Mouse (Mus musculus) urinary bladder, adult 18-20 months (tissue): ENCODE measurements around the gene Mnt.
"Not testable (repeated sequence)": the region's sequence is repeated elsewhere in the genome, so short reads cannot be mapped to it uniquely, and the experiment has no call there.

Experiments used
- DNase-seq, 2 experiments: peaks; one replicate each; pipeline ENCODE4 v3.0.0; 2022; ENCODE audit warnings: low spot score in 2 of 2, mixed read lengths in 2 of 2

Mnt gene

DNA sequence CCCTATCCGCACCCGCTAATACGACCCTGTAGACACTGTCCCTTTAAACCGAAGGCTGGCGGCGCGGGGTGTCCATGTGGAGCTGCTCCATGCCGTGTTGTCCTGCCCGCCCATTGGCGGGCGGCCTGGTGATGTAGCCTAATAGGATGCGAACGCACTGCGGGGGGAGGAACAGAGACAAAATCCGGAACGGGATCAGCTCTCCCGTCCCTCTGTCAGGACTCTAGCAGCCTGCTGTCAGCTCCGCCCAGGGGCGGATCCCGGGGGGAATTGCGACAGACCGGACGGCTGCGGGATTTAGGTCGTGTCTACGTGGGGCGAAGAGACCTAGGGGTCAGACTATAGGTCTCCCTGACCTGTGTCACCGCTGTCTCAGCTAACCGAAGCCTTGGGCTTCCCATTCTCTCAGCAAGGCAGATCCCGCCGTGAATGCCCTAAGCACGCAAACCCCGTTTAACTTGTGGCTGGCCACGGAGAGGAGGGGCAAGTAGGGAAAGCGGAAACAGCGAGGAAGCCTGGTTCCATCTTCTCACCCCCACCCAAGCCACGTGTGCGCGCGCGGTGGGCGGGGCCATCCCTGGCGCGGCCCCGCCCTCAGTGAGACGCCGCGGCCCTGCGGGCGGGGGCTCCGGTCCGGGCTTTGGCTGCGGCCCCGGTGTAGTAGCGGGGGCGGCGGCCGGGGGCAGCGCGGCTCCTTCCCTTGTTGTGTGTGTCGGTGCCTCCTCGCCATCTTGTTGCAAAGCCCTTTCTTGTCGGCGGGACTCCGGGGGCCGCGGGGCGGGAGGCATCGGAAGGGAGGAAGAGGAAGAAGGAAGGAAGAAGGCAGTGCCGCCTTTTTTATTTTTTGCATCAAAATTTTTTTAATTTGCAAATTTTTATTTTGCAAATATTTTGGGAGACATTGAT, at the start of gene Mnt:
Gene Mnt (plus strand): TSS at position 665 of the 906 bp plus-strand sequence.
- DNase-seq, result peak; percentile 98 to 99

DNA sequence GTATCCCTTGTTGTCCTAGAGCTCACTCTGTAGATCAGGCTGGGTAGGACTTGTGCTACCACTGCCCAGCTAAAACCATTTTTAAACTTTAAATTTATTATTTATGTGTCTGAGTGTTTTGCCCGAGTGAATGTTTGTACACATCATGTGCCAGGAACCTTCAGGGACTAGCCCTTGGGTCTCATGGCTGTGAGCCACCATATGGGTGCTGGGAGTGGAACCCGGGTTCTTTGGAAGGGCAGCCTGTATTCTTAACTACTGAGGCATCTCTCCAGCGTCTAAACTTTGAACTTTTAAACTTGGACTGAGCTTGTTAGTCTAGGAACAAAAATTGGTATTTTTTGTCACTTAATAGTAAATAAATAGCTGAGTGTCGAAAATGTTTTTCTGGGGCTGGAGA, 37.8 kb upstream of the Mnt start:
- DNase-seq, result no peak

DNA sequence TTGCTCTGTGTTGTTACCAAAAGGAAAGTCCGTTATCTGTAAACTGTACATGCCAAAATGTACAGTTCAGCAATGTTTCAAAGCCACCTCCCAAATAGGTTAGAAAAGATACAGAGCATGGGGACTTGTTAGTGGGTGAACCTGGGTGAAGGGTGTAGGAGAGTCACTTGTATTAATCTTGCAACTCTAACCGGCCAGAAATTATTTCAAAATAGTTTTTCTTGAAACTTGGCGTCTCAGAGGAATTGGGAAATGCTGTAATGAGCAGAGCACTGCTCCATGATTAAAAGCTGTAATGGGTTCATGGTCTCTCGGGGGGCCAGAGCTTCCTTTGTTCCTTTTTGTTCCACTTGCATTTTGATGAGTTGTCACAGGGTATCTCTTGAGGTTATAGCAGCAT, 30.1 kb upstream of the Mnt start:
- no peak for DNase-seq

DNA sequence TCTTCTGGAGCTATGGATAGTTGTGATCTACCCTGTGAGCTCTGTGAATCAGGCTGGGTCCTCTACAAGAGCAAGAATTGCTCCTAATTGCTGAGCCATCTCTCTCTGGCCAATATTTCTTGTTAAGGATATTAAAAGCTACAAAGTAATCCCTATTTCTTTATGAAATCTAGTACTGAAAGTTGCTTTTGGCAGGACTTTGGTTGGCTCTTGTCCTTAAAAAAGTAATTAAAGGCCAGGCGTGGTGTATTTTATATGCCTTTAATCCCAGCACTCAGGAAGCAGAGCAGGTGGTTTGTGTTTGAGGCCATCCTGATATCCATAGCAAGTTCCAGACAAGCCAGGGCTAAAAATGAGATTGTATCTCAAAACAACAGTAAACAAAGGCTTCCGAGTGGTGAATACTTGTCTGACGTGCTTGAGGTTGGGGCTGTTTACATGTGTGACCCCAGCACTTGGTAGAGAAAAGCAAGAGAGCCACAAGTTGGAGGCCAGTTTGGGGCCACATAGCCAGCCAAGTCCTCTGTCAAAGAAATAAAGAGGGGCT, 26.6 kb upstream of the Mnt start:
- DNase-seq, result no peak

DNA sequence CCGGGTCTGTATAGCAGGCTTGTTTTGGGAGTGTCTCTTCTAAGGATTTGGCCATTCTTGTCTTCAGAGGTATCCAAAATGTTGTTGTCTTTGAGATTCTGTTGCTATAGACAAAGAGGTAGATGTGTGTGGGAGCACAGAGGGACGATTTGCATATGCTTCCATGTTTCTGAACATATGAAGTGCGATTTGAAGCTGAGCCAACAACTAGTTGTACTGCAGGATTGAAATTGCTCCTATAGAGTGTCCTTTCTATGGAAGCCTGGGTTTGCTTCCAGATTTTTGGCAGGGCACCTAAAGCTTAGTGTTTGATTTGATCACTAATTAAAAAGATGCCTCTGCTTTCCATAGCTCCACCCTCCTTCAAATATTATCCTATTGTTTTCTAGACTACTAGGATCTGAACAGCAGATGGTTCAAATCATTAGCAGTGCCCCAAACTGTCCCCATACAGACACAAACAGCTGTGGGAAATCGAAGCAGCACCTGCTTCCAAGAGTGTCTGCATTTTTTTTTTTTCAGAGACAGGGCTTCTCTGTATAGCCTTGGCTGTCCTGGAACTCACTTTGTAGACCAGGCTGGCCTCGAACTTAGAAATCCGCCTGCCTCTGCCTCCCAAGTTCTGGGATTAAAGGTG, 23.4 kb upstream of the Mnt start:
- DNase-seq, result no peak

DNA sequence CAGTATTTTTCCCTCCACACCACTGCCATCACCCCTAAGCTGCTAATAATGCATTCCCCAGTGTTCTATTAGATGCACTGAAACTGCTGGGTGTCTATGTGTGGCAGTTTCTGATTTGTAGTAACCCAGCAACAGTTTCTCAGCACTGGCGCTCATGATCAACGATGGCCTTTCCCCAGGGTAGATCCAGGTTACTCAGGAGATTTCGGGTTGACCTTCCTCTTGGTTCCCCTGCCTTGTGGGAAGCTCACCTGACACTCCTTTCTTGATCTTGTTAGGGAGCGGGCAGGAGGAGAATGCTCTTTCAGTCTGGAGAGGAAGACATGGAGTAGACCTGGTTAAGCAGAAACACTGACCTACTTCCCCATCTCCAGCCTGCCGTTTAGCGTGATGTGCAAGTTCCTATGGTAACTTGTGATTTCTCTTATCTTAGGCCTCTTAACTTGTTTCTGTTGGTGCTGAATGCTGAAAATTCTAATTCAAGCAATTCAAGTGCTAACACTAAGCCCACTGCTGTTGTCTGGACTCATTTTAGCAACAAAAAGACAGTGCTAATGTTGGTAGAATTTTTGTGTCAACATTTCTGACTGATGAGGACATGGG, 22.4 kb upstream of the Mnt start:
- DNase-seq, result no peak

DNA sequence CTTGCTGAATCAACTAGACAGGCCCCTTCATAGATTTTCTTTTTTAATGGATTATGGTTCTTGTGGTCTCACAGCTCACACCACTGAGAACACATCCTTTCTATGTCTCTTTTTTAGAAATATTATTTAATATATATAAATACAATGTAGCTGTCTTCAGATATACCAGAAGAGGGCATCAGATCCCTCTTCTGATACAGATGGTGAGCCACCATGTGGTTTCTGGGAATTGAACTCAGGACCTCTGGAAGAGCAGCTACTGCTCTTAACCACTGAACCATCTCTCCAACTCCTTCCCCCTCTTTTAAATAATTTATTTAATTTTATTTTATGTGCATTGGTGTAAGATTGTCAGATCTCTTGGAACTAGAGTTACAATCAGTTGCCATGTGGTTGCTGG, 20.6 kb upstream of the Mnt start:
- DNase-seq, result no peak

DNA sequence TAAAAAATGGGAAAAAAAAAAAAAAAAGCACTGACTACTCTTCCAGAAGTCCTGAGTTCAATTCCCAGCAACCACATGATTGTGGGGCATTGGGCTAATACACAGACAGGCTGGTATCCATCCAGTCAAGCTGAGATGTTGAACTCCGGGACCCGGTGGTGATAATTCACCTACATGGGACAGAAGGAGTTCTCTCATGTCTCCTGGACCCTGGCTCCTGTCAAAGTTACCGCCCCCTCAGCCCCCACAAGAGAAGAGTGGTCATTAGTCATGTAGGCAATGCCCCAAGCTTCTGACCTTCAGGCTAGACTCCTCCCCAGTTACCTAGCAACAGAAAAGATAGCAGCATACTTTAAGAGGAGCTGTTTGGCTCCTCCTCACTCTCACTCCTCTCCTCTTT, 19.7 kb upstream of the Mnt start:
- DNase-seq, result not testable (repeated sequence)

DNA sequence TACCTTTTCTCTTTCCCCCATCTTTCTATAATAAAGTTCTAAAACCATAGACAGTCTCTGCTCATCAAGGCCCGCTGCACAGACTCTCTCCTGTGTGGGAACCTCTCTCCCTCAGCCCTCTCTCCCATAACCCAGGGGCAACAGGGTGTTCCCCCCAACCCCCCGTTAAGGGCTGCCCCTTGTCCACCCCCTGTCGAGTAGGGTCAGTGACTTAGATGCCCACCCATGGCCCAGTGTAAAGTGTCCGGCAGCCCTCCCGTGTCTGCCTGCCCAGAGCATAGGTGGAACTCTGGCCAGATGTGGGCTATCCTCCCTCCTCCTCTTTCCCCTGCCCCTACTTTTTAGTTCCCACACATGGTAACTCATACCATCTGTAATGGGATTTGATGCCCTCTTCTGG, 19.2 kb upstream of the Mnt start:
- no peak for DNase-seq

DNA sequence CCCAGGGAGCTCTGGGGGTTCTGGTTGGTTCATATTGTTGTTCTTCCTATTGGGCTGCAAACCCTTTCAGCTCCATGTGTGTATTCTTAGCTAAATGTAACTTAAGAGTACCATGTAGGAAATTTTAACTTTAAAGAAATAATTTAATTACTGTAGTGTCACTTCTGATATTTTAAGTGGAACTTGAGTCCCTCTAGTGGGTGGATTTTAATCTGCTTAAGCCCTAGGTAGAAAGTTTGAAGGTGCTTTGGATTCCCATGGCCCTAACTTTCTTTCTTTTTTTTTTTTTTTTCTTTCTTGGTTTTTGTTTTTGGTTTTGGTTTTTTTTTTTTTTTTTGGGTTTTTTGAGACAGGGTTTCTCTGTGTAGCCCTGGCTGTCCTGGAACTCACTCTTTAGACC, 14.9 kb upstream of the Mnt start:
- DNase-seq, result no peak

DNA sequence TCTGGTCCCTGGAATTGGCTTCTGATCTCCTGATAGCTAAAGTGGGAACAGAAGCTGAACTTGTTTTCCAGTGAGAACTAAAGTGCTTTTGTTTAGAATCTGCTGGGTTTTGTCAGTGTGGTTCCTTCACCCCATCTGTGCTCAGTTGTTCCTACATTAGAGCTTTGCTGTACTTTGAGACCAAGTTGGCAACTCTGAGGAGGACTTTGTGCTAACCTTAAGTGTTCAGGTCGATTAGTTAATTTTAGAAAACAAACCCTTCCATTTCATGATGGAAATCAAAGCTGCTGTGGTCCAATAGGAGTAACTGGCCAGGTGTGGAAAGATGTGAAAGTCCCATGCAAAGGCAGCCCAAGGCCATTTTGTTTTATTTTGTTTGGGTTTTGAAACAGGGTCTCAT, 9.8 kb upstream of the Mnt start:
- no peak for DNase-seq

DNA sequence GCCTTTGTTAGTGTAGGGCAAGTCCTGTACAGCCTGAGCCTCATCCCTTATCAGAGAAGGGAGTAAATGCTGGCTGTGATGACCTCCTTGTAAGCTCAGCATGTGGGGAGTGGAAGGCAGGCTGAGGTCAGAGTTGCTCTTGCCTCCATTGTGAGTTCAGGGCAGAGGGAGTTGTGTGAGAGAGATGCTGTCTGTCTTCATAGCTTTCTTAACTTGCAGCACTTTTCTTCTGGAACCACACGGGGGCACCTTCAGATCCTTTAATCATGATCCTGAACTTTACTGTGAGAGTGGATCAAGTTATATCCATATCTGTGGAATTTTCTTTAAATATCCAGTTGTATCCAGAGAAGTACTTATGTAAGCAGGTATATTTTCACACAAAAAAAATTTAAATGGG, 9.3 kb upstream of the Mnt start:
- no peak for DNase-seq

DNA sequence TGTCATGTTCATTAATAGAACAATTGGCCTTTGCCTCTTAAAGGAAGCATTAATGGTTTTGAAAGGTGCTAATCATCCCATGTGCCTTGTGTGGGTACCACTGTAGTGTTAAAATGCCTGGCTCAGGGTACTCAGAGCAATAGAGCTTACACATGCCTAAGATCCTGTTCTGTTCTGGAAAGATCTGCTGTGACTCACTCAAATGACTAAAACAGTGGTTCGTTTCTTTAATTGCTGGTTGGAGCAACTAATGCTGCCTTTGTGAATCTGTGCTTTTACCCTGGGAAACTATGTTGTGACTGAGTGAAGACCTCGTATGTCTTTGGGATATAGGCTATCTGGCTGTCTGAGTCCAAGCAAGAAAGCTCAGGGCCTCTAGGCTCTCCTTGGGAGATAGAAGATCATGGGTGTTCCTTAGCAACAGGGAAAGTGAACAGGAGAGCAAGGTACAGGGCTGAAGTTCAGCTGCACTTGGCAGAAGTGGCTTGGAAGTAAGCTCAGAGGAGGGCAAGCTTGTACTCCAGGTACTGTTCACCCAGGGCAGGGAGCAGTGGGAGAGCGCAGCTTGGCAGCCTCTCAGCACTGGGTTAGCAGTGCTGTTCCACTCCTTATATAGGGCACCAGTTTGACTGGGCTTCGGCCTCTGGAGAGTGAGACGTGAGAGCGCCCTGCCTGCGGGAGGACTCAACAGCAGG, 7.8 kb upstream of the Mnt start:
- DNase-seq, result no peak

DNA sequence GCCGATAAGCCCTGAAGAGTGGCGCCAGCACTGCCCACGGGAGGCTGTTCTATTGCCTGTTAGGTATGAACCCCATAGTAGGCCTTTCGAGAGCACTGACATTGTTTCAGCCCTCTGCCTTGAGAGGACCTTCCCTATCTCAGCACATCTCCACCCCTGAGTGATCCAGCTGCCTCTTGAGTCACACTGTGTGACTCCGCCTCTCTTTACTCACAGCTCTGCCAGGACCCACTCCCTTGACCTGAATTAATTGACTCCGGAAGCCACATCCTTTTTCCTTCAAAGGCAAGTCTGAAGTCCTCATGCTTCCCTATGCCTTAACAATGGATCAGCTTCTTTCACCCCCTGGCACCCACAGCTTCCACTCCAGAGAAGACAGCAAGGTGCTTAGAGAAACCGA, 4.6 kb upstream of the Mnt start:
- no peak for DNase-seq

DNA sequence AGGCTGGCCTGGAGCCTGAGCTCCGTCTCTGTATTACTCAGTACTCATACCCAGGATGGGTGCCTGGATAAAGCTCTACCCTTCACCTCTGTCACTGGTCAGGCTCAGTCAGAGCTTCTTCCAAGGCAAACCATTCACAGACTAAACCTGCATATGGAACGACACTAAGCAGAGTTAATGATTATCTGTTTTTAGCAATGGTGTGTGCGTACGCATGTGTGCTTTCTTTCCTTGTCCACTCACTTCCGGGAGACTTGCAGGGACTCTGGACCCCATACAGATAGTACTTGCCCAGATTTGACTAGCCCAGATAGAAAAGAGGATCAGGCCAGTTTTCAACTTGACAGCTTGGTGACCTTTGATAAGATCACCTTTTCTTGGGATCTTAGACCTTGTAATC, 4.0 kb upstream of the Mnt start:
- no peak for DNase-seq

DNA sequence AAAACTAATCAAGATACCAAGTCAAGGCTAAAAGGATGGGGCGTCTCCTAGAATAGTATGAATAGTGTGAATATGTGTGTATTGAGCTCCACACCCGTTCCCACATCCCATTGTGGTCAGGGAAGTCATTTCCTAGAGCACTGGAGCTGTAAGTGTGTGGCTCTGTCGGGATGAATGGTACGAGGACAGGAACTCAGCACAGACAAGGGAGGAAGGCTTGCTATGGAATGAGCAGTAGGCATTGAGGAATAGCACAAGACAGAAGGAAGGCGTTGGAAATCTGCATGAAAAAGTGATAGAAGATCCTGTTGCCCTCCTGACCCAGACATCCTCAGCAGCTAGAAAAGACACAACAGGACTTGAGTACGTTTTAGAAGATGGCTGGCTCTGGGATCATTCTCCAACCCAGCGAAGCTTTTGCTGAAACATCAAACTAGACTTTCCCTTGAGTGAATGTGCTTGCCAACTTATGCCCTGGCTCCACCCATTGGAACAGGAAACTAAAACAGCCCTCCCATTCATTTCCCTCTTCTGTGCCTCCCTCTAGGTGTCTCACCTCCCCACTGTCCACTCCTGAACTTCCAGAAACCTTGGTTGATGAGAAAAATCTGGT, 2.8 kb upstream of the Mnt start:
- no peak for DNase-seq

DNA sequence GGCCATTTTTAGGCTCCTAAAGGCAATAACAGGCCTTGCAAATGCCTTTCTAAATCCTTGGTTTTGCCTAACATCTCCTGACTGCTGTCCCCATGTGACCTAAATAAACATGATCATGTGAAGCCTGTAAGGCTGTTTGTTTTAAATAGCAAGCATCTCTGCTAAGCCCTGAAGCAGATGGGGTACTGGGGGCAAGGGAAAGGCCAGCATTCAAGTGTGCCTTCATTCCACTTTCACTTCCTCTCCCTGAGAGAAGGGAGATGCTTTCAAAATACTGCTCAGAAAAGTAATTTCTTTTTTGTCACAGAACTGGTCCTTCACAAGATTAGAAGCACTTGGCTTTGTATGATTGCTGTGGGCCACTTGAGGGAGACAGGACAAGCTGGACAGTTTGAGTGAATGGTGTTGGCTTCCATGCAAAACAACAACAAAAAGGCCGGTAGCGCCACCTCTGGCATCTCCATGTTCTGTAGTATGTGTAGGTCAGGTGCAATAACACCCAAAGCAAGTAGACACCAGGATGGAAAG, 2.3 kb upstream of the Mnt start:
- no peak for DNase-seq

DNA sequence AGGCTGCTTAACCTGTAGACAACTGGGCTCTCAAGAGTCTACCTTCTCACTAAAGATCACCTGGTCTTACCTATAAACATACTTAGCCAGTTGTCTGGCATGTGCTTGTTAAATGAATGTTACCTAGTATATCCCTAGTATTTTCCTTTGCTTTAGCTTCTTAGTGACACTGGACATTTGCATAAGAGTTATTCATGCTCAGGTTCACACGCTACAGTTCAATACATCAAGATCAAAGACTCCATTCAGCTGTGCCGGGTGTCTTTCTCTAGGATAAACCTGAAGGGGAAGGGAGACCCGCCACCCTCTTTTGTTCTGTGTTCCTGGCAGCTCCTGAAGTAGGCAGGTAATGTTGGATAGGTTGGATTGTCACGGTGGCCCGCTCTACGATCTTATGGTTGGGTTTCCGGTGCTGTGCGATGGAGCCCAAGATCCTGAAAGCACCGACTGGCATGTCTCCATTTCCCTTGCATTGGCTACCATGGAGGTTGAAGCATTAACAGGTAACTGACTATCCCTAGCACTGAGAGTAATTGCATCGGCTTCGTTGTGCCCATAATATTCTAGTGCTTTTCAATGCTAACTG, 1.7 kb upstream of the Mnt start:
- no peak for DNase-seq

DNA sequence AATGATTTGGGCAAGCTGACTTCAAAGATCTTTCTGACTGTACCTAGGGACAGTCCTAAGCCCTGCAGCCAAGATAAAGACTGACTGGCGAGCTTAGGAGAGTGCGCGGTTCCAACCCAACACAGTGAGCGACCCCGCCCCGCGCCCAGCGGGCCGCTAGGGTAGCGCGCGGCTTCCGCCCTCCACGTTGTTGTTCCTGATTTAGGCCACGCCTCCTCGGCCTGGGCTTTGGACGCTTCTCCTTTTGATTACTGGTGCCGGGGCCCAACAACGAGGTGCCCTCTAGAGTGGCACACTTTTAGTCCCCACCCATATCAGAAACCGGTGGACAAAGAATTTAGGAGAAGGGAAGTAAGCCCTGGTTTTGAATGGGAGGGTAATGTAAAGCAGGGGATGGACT, 908 bp upstream of the Mnt start:
- DNase-seq, result peak; percentile 74 to 79

DNA sequence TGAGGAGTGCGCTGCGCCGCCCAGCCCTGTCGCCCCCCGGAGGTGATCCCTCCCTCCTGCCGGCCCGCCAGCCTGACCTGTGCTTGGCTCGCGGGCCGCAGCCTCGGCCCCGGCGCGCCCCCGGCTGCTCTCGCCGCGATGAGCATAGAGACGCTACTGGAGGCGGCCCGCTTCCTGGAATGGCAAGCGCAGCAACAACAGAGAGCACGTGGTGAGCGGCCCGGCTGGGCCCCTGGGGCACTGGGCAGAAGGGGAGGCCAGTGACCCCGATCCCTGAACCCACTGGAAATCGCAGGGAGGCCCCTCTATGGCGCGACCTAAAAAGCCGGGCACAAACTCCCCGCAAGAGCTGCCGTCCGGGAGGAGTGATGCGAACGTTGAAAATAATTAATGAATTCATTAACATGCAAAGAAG, 478 bp downstream of the Mnt start:
- DNase-seq, result peak in 1 of 2 experiments; percentile 51
